Mouse (Mus musculus): ENCODE measurements around the gene Sez6l. TPM values are rescaled to one million over a fixed set of nuclear protein-coding genes. Genes with fewer than 3 reads are reported as not detected.

Sez6l gene
- total RNA-seq, 2 experiments from 2014 or later = 7.6 to 8.7 TPM

DNA sequence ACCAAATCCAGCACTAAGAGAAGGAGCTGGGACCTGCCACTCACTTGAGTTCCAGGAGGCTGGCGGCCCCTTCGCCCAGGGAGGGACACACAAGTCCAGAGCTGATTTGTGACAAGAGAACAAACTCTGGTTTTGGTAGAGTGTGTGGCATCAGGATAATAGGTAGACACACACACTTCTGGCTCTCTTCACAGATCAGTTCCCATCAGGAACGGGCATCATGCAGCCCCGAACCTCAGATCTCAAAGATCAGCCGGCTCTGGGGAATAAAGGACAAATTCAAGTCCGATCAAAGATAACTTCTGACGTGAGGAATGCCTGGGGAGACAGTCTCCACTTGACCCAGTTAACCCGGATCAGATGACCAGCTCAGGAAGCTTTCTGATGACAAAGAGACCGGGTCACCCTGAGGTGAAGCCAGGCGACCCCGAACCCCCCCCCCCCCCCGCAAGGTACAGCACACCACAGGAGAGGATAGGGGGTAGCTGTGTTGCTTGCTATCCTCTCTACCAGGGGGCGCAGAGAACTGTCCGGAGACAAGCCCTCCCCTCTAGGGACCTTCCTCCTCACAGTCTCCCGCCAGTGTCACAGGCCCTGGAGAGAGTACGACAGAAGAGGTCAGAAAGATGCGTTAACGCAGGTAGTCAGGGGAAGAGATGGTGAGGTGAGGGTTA, 183.1 kb downstream of the Sez6l start:
- no peak for DNase-seq (ENCODE audit: low spot score in 2 of 2)

DNA sequence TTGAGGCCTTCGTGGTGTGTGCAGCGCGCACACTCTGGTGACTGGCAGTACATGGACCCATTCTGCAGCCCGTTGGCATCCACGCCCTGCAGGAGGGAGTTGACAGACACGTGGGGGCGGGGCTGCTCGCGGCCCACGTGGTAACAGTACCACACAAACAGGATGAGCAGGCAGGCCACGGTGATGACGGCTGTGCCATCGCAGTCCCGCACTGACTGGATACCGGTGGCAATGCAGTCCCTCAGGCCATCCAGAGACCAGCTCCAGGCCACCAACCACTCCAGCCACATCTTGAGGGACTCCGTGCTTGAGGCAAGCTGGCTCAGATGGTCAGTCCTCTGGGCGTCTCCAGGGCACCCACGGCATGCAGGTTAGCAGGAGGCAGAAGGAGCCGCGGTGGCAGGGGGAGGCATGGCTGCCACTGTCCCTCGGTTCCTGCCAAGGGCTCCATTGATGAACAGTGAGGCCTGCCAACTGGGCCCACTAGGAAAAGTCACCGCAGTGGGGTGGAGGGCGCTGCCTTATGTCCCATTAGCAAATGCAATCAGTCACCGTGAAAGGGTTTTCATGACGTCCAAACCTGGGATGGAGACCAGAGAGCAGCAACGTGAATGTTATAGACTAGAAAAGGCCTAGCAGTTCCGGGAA, 185.2 kb downstream of the Sez6l start:
- DNase-seq (ENCODE audit: low spot score in 2 of 2) = no peak

- no peak for DNase-seq (ENCODE audit: low spot score in 2 of 2)
Observed at GRCm38 (mm10) chr5:112391002-112391401, 186.0 kb downstream of the Sez6l start.

DNA sequence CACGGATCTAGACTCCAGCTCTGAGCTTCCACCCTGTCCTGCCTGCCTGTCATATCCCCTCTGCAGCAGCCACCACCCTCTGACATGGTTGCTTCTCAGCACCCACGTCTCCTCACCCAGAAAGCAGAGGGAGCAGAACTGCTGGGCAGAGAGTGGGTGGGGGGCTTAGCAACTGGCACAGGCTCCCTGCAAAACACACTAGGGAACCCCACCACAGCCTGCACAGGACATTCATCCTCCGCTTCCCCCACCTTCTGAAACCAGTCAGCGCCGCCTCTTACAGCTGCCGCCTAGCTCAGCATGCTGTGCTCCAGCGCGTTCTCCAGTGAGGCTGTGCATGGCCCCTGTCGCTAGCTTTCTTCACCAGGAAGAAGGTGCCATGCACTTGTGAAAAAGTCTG, 187.6 kb downstream of the Sez6l start:
- DNase-seq (ENCODE audit: low spot score in 2 of 2) = no peak

- no peak for DNase-seq (ENCODE audit: low spot score in 2 of 2)
Observed at GRCm38 (mm10) chr5:112385973-112386372, 191.0 kb downstream of the Sez6l start.

DNA sequence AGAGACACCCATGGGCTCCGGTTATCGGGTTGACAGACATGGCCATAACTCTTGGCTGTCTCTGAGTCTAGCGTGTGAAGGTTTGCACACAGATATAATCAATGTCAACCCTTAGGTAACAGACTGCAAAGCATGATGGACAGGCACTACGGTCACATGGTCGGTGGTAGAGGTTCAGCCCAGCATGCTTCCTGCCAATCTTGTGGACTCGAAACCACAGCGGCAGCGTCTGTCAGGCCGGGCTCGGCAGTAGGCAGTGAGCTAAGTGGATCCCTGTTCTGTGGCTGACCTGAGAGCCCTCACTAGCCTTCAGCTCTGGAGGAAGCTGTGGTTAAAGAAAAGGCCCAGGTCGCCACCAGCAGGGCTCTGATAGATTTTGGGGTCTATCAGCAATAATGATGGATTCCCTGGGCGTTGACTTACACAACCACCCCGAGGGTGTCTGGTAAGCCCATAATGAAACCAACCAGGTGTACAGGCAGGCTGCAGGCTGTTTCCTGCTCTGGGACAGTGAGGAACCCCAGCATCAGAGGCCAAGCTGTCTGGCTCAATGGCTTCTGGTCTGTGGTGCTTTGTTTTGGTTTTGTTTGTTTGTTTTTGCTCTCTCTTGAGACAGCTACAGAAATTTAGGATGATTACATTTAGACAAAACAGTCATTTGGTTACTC, 192.0 kb downstream of the Sez6l start:
- DNase-seq (ENCODE audit: low spot score in 2 of 2) = no peak

DNA sequence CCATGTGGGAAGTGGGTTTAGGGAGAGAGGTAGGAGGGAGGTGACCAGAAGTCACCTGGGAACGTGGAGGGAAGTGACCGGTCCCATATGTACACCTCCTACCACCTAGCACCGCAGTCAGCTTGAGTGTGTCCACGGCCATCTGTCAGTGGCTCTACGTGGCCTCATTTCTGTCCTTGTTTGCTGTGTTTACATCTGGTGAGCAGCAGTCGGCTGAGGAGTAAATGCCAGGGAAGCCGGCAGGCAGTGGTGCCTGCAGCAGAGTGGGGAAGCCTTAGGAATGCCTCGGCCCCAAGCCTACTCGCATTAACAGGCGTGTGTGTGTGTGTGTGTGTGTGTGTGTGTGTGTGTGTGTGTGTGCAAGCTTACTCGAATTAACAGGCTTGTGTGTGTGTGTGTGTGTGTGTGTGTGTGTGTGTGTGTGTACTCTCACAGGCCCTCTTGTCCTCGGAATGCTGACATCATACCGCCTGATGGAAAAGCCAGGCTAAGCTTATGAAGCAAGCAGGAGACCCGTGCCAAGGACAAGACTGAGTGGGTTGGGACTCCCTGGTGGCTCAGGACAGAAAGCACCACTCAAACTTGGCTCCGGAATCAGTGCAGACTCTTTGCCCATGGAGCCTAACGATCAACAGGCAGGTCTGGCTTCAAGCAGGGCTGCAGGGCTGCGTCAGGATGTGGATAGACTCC, 194.2 kb downstream of the Sez6l start:
- DNase-seq (ENCODE audit: low spot score in 2 of 2) = peak in 1 of 2 experiments; percentile 25

GRCm38 (mm10) chr5:112382042-112382441, 194.9 kb downstream of the Sez6l start:
- no peak for DNase-seq (ENCODE audit: low spot score in 2 of 2)

GRCm38 (mm10) chr5:112381154-112381553, 195.8 kb downstream of the Sez6l start:
- no peak for DNase-seq (ENCODE audit: low spot score in 2 of 2)

- peak in 1 of 2 experiments; percentile 33 for DNase-seq (ENCODE audit: low spot score in 2 of 2)
Observed at GRCm38 (mm10) chr5:112378716-112379115, 198.3 kb downstream of the Sez6l start.

GRCm38 (mm10) chr5:112377380-112377779, 199.6 kb downstream of the Sez6l start:
- no peak for DNase-seq (ENCODE audit: low spot score in 2 of 2)

DNA sequence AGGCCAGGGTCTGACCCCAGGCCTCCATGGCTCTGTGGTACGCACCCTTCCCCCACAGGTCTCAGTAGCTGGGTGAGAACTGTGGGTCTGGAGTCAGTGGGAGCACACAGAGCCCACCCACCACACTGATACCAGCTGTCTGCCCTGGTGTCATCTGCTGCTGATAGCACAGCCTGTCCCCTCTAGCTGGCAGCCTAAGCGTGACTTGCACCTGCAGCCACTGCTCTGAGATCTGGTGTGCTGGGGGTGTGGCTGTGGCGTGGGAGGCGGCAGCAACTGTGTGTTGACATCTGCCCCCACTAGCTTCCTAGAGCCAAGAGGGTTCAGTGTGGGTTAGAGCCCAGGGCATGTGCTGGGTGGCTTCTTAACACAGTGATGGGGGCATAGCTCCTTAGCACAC, 200.9 kb downstream of the Sez6l start:
- no peak for DNase-seq (ENCODE audit: low spot score in 2 of 2)

DNA sequence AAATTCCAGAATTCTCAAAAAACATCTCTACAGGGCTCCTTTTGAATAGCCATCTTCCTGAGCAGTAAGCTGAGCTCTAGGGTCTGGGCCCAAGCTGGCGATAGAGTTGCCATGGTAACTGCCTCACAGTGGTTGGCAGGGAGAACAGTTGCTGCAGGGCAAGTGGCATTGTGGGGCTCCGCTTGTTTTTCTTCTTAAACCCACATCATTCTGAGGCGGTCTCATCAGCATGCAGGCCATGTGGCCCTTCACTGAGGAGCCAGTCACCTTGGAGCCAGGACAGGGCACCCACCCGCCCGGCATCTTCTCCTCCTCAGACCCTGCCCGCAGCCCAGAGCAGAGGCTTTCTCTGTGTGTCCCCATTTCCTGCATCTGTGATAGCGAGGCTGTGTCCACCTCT, 205.1 kb downstream of the Sez6l start:
- DNase-seq (ENCODE audit: low spot score in 2 of 2) = no peak

DNA sequence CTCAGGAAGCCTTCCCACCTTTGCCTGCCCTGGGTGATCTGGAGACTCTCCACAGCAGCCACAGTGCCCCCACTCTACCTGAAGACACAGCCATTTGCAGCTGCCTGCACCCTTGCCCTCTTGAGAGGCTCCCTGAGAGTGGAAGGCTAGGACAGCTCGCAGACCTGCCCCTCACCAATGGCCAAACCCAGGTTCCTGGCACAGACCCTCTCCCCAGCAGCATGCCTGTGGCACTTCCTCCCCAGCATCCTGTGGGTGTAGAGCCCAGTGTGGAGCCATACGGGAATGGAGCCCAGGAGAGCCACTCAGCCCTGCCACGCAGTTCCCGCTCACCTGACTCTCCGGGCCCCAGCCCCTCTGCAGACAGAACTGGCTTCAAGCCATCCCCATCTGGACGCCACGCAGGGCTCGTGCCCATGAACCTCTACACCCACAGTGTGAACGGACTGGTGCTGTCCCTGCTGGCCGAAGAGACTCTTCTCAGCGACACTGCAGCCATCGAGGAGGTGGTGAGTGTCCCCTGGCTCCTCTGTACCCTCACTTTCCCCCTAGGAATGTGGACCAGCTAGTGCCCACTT, 206.7 kb downstream of the Sez6l start:
- DNase-seq (ENCODE audit: low spot score in 2 of 2) = no peak

DNA sequence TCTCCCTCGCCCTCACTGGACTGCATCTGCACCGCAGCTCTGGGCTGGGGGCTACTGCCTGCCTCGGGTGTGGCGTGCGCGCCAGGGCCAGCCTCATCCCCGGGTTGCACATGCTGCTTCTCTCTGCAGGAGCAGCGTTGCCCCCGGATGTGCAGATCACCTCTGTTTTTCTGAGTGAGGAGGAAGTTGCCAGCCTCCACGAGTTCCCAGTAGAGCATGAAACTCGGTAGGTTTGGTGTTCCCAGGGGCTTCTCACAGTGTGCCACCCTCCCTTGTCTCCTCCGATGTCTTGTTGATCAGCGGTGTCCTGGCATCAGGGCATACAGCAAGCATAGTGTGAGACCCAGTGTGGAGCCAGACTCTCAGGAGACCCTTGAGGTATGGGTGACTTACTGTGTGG, 207.7 kb downstream of the Sez6l start:
- DNase-seq (ENCODE audit: low spot score in 2 of 2) = no peak

Other genes starting within 250 kb of the Sez6l start
- gene Srrd, start 234.1 kb downstream of the Sez6l start, total RNA-seq (2021) = 10 to 100 TPM; 21.4 to 28.4 TPM
- gene Hps4, start 234.1 kb downstream of the Sez6l start, total RNA-seq (2021) = 10 to 100 TPM; 32.8 to 37.2 TPM
- under 1 TPM in 1 of 2 experiments, not detected in 1; 0.23 TPM for gene Gm6583, start 221.2 kb downstream of the Sez6l start, total RNA-seq (2021)
- gene Asphd2, start 182.3 kb downstream of the Sez6l start, total RNA-seq (2021) = 1 to 10 TPM; 9.5 to 9.9 TPM
- not detected for gene Gm6588, start 127.8 kb downstream of the Sez6l start, total RNA-seq (2021)